Mouse (Mus musculus) layer of hippocampus, adult 9-11 months (tissue): ENCODE results near the gene Nphp4.
"Not testable (repeated sequence)": the region's sequence is repeated elsewhere in the genome, so short reads cannot be mapped to it uniquely, and the experiment has no call there.

Experiments
- DNase-seq: peaks from one replicate; pipeline ENCODE4 v3.0.0; 2022

Nphp4 gene

DNA sequence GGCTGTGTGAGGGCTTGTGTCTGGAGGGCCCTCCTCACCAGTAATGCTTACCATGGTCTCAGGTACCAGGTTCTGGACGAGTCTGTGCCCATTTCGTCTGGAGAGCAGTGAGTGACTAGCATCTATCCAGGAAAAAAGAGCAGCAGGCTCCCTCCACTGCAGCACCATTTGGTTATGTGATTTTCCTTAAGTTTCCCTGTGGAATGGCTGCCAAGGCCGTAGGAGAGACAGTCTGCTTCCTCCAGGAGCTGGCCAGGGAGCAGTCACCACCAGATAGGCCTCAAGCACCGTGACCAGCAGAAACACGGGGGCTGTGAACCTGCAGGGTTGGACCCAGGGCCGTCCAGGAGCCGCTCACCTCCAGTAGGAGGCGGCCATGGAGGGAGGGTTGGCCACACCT lies 3.9 kb downstream of the Nphp4 start:
- DNase-seq, result no peak

DNA sequence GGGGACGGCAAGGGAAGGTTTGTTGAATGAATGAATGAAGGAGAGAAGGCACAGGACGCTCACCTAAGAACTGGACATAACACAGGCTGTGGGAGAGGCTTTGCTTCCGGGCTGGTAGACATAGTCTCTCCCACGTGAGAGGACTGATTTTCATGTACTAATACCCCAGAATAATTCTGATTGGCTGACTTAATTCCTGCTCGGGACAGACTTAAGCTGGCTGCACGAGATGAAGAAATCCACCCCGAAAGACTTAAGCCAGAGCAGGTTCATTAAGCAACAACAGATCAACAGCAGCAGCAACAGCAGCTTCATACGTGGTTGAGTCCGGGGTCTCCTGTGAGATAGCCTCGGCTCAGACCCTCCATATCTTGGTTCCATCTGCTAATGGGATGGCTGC lies 11.5 kb downstream of the Nphp4 start:
- no peak for DNase-seq

DNA sequence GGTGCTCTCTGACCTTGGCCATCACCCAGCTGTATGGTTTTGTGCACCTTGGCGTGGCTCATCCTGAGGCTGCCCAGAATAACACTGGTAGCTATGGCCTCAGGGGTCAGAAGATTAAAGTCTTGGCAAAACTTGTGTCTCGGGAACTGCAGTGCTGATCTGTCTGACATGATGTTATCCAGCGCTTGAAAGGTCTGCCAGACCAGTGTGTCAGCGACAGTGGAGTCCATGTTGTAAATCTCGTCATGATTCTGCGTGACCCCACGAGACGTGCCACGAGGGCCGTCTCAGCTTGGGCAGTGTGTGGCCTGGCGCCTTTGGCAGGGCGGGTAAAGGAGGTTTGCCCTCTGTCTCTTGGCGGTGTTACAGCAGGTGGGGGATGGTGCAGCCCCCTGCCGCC lies 13.8 kb downstream of the Nphp4 start:
- no peak for DNase-seq

DNA sequence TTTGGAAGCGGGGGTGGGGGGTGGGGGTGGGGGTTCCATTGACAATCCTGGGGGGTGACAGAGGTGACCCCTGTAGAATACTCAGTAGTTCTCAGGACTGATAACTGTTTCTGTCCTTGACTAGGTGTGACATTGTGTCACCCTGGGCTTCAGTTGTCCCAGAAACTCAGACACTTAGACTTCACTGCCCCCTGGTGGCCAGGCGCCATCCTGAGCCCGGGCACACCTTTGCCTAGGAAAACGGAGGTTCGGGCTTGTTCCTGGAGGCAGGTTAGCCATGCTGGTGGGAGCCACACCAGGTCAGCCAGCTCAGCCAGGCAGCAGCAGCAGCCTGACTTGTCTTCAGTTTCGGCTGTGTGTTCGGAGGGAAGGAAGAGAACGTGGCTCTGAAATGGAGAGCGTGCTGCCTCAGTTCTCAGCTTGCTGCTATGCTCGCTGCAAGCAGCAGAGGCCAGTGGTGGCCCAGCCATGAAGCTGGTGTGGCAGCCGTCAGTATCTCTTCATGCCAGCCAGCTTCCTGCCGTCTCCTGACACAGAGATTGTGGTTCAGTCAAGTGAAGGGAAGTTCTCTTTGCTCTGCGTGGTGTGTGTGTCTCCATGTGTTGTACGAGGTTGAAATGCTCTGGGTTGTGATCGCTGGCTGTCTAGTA lies 14.9 kb downstream of the Nphp4 start:
- DNase-seq, result peak; percentile 60

DNA sequence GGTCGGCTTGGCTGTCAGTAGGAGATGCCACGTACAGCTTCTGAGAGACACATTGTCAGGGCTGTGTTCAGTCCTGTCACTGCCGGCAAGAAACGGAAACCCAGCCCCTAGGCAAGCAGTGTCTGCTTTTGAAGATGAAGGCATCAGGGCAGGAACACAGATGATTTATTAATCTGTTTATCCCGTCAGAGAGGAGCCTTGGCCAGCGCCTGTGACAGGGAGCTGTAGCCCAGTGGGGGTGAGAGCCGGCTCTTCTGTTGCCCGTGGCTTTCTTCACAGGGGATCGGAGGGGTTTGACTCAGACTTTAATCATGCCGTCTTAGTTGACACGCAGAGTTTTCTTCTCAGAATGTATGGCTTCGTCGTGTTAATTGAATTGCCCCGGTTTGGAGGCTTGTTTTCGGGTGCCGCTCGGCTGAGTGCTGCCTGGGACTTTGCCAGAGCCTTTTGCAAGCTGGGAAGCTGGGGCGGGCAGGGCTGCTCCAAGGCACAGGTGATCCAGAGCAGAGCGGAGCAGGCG lies 17.9 kb downstream of the Nphp4 start:
- no peak for DNase-seq

DNA sequence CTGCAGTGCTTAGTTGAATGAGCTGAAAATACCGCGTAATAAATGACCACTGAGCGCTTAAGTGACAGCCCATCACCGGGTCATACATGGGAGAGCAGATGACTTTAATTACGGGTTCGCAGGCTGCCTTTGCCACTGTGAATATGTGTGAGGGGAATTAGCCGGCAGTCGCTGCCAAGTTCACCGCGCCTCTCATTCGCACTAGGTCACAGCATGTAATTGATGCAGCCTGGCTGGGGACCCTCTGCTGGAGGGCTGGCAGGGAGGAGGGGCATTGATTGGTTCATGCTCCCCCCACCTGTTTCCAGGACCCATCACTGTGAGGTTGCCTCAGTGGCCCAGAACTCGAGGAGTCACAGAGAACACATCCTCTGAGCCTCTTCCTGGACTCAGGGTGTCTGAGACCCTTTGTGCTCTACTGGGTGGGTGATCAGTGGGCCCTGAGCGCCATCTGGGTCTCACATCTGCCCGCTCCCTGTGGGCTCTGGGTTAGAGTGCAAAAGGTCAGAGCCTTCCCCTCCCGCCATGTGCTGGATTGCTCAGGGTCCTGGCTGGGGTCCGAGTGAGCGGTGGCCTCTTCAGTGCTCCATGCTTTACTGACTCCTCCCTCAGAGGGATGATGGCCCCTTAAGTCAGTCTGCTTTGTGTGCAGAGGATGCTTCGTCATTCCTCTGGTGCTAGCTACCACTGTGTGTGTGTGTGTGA lies 35.9 kb downstream of the Nphp4 start:
- DNase-seq, result no peak

DNA sequence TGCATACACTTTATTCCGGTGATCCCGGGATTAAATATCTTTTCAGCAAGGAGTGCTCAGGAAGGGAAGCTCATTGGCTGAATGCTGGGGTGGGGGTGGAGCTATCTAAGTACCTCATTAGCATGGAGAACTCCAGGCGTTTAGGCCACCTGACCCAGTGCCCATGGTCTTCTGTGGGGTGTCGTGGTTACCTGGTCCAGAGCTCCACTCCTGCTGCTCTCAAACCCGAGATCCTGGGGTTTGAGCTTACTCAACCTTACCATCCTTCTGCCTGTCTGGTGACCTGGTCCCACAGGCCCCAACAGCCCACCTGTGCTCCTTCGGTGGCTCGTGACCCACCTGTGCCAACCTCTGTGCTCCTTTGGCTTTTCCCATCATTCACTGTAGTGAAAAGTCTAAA lies 38.4 kb downstream of the Nphp4 start:
- no peak for DNase-seq

DNA sequence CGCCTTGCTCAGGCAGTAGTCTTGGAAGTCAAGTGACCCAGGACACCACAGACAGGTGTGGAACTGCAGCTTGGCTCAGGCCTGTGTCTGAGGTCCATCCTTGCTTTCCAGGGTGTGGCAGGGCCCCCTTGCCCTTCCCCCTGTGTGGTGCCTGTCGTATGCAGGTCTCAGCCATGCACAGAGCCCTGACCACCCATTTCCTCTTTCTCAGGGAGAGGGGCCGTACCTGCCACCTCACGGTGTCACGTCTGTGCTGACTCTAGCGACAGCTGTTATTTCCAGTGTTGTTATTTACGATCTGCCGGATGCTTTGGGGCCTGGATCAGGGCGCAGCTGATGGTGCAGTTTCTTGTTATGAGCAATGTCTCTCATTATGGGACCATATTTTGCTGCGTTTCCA lies 42.6 kb downstream of the Nphp4 start:
- no peak for DNase-seq

DNA sequence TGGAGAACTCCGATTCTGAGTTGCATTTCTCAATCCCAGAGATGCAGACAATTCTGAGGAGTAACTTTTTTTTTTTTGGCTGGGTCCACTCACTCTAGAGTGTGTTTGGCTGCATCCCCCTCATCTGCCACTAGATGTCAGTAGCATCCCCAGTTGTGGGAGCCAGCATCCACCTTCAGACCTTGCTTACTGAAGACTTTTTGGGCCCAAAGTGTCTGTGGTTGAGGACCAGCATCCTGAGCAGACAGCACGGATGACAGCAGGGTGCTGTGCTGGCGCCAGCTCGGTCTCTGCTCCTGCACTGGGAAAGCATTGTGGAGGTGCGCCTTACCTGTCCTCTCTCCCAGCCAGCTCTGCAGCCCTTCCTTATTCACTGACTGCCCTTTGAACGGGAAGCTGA lies 43.6 kb downstream of the Nphp4 start:
- peak; percentile 56 for DNase-seq

DNA sequence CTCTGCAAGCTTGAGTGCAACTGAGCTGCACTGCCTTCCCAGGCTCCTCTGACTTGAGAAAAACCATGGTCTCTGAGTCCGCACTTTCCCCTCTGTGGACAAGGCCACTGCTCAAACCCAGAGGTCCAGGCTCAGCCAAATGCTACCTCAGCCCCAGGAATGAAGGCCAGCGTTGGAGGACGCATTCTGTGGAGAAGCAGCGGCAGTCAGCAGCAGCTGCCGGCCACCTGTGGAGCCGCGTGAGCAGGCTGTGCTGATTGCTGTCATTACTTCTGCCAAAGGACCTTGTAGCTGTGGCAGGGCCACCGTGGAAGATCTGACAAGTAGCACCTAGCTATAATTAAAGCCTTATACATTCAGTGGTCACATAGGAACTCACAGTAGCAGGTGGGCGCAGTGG lies 56.4 kb downstream of the Nphp4 start:
- DNase-seq, result no peak

DNA sequence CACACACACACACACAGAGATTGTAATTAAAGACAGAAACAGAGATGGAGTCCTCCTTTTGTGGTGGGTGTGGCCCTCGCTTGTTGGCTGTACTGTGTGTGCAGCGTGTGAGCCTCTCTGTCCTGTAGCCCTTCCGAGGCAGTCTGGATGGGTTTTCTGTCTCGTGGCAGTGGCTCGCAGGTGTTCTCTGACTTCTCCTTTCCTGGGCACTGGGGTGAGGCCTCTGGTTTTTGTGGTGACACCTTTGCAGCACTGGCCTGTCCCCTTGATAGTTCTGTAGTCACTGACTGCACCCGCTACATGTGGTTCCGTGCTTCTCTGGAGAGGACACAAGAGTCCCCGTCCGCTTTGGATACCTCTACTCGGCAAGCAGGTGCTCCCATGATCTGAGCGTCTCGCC lies 63.2 kb downstream of the Nphp4 start:
- DNase-seq, result no peak

DNA sequence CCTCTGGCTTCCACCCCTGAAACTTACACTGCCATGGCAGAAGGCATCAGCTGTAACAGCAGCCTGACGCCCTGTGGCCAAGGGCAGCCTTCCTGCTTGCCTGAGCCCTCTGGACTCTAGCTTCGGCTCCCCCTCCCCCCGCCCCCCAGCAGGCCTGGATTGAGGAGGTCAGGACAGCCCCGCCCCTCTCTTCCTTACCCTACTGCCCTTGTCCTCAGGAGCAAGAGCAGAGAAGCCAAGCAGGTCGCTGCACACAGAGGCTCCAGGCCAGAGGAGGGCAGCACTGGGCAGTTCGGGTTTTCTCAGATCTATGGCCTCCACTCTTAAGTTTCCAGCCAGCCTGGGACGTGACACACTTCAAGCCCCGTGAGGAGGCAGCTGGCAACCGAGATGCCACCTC lies 64.7 kb downstream of the Nphp4 start:
- DNase-seq, result no peak

DNA sequence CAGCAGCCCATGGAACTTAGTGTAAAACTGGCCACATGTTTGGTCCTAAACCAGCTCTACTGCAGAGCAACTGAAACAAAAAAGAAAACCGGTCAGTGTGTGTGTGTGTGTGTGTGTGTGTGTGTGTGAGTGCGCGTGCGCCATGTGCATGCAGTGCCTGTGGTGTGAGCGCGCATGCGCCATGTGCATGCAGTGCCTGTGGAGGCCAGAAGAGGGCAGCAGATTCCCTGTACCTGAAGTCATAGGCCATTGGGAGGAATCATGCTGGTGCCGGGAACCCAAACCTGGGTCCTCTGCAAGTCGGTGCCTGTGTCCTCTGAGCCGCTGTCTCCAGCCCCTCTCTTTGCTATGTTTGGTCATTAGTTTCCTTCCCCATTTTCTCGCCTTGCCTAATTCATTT lies 65.9 kb downstream of the Nphp4 start:
- DNase-seq, result no peak

DNA sequence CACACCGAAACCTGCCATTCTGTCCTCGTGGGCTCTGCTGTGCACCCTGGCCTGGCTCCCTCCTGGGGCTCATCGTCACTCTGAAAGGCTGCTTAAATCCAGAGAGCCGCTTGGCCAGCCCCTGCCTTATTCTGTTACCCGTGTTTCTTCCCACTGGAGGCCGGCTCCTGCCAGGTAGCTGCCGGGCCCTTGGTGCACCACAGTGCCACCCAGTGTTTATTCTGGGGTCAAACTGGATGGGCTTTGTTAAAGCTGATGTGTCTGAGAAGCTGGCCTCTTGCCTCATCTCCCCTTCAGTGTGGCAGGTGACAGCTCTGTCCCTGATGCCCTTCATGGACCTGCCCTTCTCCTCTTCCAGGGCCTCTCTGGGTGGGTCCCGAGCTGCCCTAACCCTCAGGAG lies 70.0 kb downstream of the Nphp4 start:
- DNase-seq, result no peak

DNA sequence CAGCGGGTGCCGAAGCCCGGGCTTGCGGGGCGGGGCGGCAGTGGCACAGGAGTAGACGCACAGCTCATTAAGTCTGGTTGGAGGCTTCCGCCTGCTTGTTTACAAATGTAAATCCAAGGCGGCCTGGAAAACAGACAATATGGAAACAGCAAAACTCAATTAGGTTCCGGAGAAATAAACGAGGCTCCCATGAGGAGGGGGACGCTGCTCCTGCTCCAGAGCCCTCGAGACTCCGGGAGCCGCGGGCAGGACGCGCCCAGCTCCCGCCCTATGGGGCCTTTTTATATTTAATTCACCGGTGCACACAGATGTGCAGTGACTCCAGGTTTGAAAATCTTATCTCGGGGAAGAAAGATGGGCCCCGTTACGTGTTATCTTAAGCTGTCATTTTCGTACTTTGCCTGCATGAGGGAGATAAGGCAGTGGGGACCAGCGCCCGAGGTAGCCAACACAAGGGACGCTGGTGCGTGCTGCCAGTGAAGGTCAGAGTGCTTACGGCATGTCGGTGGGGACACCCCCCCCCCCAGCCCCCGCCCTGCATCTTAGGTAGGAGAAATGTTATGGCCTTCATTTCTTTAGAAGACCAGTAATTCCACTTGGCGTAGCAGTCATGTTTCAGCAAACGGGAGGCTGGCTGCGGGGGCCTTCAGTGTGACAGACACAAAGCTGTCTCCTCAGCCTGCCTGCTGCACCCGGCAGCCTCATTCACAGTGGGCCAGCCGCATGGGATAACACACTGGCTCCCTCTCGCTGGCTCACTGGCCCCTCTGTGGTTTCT lies 71.6 kb downstream of the Nphp4 start:
- peak; percentile 36 for DNase-seq

DNA sequence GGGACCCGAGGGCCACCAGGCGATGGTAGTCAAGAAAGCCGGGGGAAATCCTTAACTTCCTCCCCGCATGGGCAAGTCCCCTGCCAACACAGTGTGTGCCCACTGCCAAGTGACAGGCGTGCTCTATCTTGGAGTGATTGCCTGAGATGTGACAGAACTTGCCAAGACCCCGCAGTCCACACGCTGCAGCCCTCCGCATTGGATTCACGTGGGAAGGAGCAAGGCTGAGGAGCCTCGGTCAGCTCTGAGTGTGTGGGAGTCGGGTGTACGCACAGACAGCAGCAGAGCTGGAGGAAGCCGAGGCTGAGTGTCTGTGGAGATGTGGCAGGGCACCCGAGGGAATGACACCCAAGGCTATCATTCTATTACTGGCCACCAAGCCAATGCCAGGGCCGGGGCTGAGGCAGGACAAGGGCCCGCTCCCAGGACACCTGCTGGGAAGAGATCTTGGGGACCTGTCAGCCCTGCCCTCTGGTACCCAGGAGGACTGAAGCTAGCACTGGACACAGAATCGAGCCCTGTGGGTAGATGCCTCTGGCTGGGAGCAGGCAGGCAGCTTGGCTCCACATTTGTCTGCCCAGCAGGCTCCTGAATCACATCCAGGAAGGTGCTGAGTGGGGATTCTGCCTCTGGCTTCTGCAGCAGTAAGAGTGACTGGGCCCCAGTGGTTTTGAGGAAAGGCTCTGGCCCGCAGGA lies 73.1 kb downstream of the Nphp4 start:
- DNase-seq, result no peak

DNA sequence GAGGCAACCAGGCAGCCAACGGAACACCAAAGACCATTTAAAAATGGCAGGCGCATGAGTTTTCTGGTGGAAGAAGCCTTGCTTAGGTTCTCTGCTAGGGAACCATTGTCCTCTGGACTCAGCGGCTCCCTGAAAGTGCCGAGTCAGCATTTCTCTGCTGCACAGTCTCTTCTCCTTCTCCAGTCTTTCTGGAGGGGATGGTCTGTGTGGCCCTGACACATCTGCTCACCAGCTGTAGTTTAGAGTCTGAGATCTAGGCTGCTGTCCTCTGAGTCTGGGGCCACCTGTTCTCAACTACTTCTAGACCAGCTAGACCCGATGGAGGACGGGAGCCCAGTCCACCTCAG lies 73.7 kb downstream of the Nphp4 start:
- DNase-seq, result no peak

DNA sequence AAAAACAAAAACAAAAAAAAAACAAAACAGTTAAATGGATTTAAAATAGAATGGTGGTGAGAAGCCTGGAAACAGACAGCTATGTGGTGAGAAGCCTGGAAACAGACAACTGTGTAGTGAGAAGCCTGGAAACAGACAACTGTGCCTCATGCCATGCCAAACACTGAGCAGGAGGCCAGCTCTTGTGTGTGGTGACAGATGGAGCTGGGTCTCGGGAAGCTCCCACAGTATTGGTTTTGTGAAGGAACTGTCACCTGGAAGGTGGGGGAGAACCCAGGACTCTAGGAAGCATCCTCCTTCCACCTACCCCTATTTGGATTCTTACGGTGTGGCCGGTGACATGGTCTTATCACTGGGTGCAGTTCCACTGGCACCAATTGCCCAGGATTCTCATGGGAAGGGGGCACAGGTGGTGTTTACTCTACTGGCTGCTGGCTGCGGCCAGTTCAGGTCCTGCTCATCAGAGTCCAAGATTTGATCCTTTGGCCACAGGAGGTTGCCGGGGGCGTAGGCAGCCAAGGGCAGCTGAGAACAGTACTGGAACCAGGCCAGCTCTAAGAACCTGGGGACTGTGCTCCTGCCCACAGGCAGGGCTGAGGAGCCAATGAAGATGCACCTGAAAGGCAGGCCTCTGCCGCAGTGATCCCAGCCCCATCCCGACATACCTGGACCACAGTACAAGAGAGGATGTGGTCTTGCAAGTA lies 77.2 kb downstream of the Nphp4 start:
- no peak for DNase-seq

DNA sequence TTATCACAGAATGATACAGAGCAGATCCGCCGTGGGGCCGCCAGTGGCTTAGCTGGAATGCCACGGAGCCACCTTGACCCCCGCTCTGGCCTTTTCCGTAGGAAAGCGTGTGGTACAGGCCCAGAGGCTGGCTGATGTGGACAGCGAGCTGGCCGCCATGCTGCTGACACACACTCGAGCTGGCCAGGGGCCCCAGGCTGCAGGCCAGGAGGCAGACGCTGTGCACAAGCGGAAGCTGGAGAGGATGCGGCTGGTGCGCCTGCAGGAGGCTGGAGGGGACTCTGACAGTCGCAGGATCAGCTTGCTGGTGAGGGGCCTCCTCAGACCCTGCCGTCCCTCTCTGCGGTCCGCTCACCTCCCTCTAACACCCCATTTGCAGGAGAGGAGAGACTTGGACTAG lies 77.9 kb downstream of the Nphp4 start:
- no peak for DNase-seq

DNA sequence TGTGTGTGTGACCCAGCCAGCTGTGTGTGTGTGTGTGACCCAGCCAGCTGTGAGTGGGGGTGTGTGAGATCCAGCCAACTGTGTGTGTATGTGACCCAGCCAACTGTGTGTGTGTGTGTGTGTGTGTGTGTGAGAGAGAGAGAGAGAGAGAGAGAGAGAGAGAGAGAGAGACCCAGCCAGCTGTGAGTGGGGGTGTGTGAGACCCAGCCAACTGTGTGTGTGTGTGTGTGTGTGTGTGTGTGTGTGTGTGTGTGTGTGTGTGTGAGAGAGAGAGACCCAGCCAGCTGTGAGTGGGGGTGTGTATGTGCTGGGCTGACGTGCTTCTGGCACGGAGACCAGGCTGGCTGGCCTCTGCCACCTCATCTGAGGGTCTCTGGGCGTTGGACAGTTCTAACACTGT lies 79.3 kb downstream of the Nphp4 start:
- DNase-seq, result not testable (repeated sequence)

DNA sequence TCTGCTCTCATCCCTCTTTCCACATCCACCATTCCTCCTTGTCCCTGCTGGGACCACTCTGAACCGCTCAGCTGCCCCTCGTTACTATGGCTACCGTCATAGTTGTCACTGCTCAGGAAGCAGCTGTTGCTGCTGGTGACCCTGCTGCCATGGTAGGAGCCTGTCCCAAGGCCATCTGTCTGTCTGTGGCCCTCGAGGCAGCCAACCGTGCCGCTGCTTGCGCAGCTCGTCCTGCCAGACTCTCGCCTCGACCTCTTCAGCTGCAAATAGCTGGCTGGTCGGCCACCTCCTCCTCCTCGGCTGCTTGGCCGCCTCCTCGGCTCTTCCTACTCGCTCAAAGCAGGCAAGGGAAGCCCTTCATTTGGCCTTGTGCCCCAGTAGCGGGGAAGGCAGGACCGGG lies 81.7 kb downstream of the Nphp4 start:
- no peak for DNase-seq

DNA sequence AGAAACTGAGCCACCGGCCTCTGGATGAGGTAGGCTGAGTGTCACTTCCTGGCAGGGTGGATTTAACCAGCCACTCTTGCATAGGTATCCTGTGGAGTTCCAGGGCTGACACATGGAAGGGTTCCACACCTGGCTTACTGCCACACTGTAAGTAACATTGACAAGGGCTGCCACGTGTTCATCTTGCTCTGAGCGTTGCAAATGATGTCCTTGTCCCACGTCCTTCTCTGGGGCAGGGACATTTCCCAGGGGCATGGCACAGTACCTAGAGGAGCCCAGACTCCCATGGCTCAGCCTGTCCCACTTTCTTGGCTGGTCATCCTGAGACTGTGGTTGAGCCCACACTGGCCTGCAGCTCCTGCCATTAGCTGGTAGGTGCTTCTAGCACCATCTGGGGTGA lies 91.5 kb downstream of the Nphp4 start:
- no peak for DNase-seq
